Mouse (Mus musculus) intestine, embryonic 15.5 days (tissue): ENCODE results near the gene Ccm2. TPM values are rescaled to one million over a fixed set of nuclear protein-coding genes. Genes with fewer than 3 reads are reported as not detected.

Experiments
- ATAC-seq: fragments of 200-750 bp; cut with Nextera tagmentation; 2 replicates; pipeline ENCODE4 v1.8.0; 2017; ENCODE audit warnings: moderate TSS enrichment, moderate library complexity
- H3K27ac ChIP-seq: fragments of 300-500 bp; sonication (generic); 2 replicates; pipeline ENCODE4 v1.5.1; 2015; ENCODE audit warnings: mild to moderate bottlenecking, inconsistent platforms
- H3K27me3 ChIP-seq: fragments of 300-500 bp; sonication (generic); replicated peaks from 2 replicates; pipeline ENCODE4 v1.6.1; 2015; ENCODE audit warnings: inconsistent platforms
- H3K36me3 ChIP-seq: fragments of 300-500 bp; sonication (generic); 2 replicates; pipeline ENCODE4 v1.6.1; 2015; ENCODE audit warnings: inconsistent platforms
- H3K4me1 ChIP-seq: fragments of 300-500 bp; sonication (generic); replicated peaks from 2 replicates; pipeline ENCODE4 v1.6.1; 2015; ENCODE audit warnings: inconsistent platforms
- H3K4me2 ChIP-seq: fragments of 300-500 bp; sonication (generic); replicated peaks from 2 replicates; pipeline ENCODE4 v1.6.1; 2015; ENCODE audit warnings: mild to moderate bottlenecking, inconsistent platforms
- H3K4me3 ChIP-seq: fragments of 300-500 bp; sonication (generic); replicated peaks from 2 replicates; pipeline ENCODE4 v1.5.1; 2015; ENCODE audit warnings: inconsistent platforms
- H3K9ac ChIP-seq: fragments of 300-500 bp; sonication (generic); 2 replicates; pipeline ENCODE4 v1.6.1; 2015; ENCODE audit warnings: inconsistent platforms
- H3K9me3 ChIP-seq: fragments of 300-500 bp; sonication (generic); 2 replicates; pipeline ENCODE4 v1.6.1; 2016; ENCODE audit warnings: inconsistent platforms
- WGBS: fragments of 180-500 bp; shearing (Covaris S2); methylation state at CpG from one replicate; pipeline ENCODE4 v1.1.7; 2015; 5-methylcytosine and 5-hydroxymethylcytosine counted together
- polyA plus RNA-seq: library from polyadenylated mRNA; unstranded; fragments of >200 nt; fragmentation: Nextera tagmentation; extraction: Ambion mirVana; gene quantifications from 2 replicates; pipeline ENCODE4 v1.2.1, GENCODE M21; 2015

Ccm2 gene
- polyA plus RNA-seq, 1 experiment from 2014 or later, result 73.8 TPM

GRCm38 (mm10) chr11:6545857-6546192 is 862 bp upstream of the Ccm2 start:
- H3K36me3 ChIP-seq, result no peaks in the 10 kb centered on the region
- peak overlapping the region; percentile 80 for H3K4me3 ChIP-seq
- H3K27me3 ChIP-seq, result no peaks in the 10 kb centered on the region
- peak; percentile 23 for ATAC-seq
- H3K9me3 ChIP-seq, result no peaks in the 10 kb centered on the region
- 15% methylated on average over 3 of the region's 3 CpGs for WGBS
- H3K4me2 ChIP-seq, result peak overlapping the region; percentile 75
- peak overlapping the region; percentile 99 for H3K27ac ChIP-seq
- H3K9ac ChIP-seq, result peak overlapping the region; percentile 83
- peaks cover 8% of the 10 kb centered on the region for H3K4me1 ChIP-seq

- peak overlapping the region; percentile 99 for H3K27ac ChIP-seq
- ATAC-seq, result peak; percentile 75
- no peaks in the 10 kb centered on the region for H3K27me3 ChIP-seq
- H3K9me3 ChIP-seq, result no peaks in the 10 kb centered on the region
- H3K4me3 ChIP-seq, result peak overlapping the region; percentile 80
- peak overlapping the region; percentile 75 for H3K4me2 ChIP-seq
- H3K4me1 ChIP-seq, result peaks cover 8% of the 10 kb centered on the region
- under 1% methylated on average over 40 of the region's 41 CpGs for WGBS
- H3K9ac ChIP-seq, result peak overlapping the region; percentile 83
- no peaks in the 10 kb centered on the region; the same call in 1 of the 2 replicates for H3K36me3 ChIP-seq
Measured at GRCm38 (mm10) chr11:6547037-6547680, 472 bp downstream of the Ccm2 start.

GRCm38 (mm10) chr11:6547696-6548325 is 1.1 kb downstream of the Ccm2 start:
- Histone ChIP-seq H3K27me3 (no peaks in the 10 kb centered on the region), H3K4me2 (peak overlapping the region; percentile 75), H3K4me3 (peak overlapping the region; percentile 80), H3K4me1 (peaks cover 8% of the 10 kb centered on the region), H3K9me3 (no peaks in the 10 kb centered on the region), H3K36me3 (no peaks in the 10 kb centered on the region; the same call in 1 of the 2 replicates), H3K9ac (peak overlapping the region; percentile 83), H3K27ac (peak overlapping the region; percentile 99; the same call in 1 of the 2 replicates)
- 22% methylated on average over 6 of the region's 6 CpGs for WGBS
- ATAC-seq, result no peak

GRCm38 (mm10) chr11:6549770-6550169 is 3.1 kb downstream of the Ccm2 start:
- Histone ChIP-seq H3K27ac (no peak overlapping the region), H3K4me3 (no peak overlapping the region), H3K4me1 (peaks cover 8% of the 10 kb centered on the region), H3K9me3 (no peaks in the 10 kb centered on the region), H3K36me3 (peaks cover 3% of the 10 kb centered on the region; the same call in 1 of the 2 replicates), H3K27me3 (no peaks in the 10 kb centered on the region), H3K4me2 (no peak overlapping the region), H3K9ac (no peak overlapping the region)
- 90% methylated on average over 2 of the region's 2 CpGs for WGBS
- no peak for ATAC-seq

- H3K4me2 ChIP-seq, result no peak overlapping the region
- H3K27ac ChIP-seq, result no peak overlapping the region
- no peak overlapping the region for H3K9ac ChIP-seq
- WGBS, result 88% methylated on average over 3 of the region's 3 CpGs
- H3K4me1 ChIP-seq, result peaks cover 8% of the 10 kb centered on the region
- peaks cover 3% of the 10 kb centered on the region; the same call in 1 of the 2 replicates for H3K36me3 ChIP-seq
- no peaks in the 10 kb centered on the region for H3K9me3 ChIP-seq
- ATAC-seq, result no peak
- no peak overlapping the region for H3K4me3 ChIP-seq
- no peaks in the 10 kb centered on the region for H3K27me3 ChIP-seq
Measured at GRCm38 (mm10) chr11:6550201-6550600, 3.5 kb downstream of the Ccm2 start.

- H3K9me3 ChIP-seq, result no peaks in the 10 kb centered on the region
- no peak overlapping the region for H3K4me3 ChIP-seq
- no peak overlapping the region for H3K9ac ChIP-seq
- H3K36me3 ChIP-seq, result peaks cover 11% of the 10 kb centered on the region; the same call in 1 of the 2 replicates
- 69% methylated on average over 3 of the region's 3 CpGs for WGBS
- H3K4me1 ChIP-seq, result peaks cover 13% of the 10 kb centered on the region; the same call in 1 of the 2 replicates
- no peak for ATAC-seq
- H3K4me2 ChIP-seq, result no peak overlapping the region
- H3K27me3 ChIP-seq, result no peaks in the 10 kb centered on the region
- no peak overlapping the region for H3K27ac ChIP-seq
Measured at GRCm38 (mm10) chr11:6558234-6558633, 11.5 kb downstream of the Ccm2 start.

- no peak overlapping the region for H3K4me2 ChIP-seq
- H3K9me3 ChIP-seq, result no peaks in the 10 kb centered on the region
- 93% methylated on average over 2 of the region's 2 CpGs for WGBS
- H3K4me1 ChIP-seq, result peaks cover 13% of the 10 kb centered on the region; the same call in 1 of the 2 replicates
- H3K27me3 ChIP-seq, result no peaks in the 10 kb centered on the region
- H3K36me3 ChIP-seq, result peaks cover 13% of the 10 kb centered on the region; the same call in 1 of the 2 replicates
- no peak for ATAC-seq
- no peak overlapping the region for H3K9ac ChIP-seq
- H3K27ac ChIP-seq, result no peak overlapping the region
- H3K4me3 ChIP-seq, result no peak overlapping the region
Measured at GRCm38 (mm10) chr11:6559996-6560395, 13.3 kb downstream of the Ccm2 start.

- Histone ChIP-seq H3K9me3 (no peaks in the 10 kb centered on the region), H3K4me3 (no peak overlapping the region), H3K4me1 (peaks cover 13% of the 10 kb centered on the region; the same call in 1 of the 2 replicates), H3K36me3 (peaks cover 13% of the 10 kb centered on the region; the same call in 1 of the 2 replicates), H3K27ac (peak overlapping the region; percentile 79), H3K9ac (no peak overlapping the region), H3K4me2 (0 out of 2 replicates have a peak overlapping the region, but pooled peaks have one; percentile 22), H3K27me3 (no peaks in the 10 kb centered on the region)
- 71% methylated on average over 13 of the region's 13 CpGs for WGBS
- ATAC-seq, result 0 out of 2 replicates have a peak, but pooled peaks have one; percentile 32
Measured at GRCm38 (mm10) chr11:6560655-6561360, 14.1 kb downstream of the Ccm2 start.

DNA sequence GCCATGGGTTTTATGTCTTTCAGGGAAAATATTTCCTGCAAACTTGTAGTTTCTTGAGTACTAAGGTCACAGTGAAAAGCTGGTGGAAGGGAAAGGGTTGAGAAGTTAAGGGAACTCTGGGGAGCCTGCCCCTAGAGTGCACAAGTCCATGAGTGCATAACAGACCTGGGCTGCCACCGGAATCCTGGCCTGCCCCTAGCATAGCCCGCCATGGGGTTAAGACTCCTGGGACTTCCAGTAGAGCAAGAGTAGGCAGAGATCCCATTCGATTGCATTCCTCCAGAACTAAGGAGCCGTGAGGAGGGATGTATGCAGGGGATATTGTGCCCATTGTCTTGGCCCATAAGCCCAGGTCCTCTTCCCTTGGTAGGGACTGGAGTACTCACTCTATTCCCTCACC is 14.8 kb downstream of the Ccm2 start:
- Histone ChIP-seq H3K4me2 (0 out of 2 replicates have a peak overlapping the region, but pooled peaks have one; percentile 7), H3K9ac (no peak overlapping the region)

DNA sequence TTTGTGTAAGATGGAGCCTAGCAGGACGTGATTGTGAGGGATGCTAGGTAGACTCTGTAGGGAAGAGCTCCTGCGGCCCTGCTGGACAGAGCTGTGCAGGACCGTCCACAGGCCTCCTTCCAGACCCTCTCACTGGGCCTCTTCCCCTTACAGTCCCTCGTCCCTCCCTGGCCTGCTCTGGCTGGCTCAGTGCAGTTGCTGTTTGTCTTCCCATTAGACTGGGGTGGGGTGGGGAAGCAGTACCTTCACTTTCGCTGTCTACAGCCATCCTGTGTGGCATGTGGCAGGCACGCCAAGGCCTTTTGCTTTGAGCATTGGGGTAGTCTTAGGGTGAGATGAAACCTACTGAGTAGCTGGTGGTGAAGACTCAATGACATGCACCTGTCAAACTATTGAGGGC is 15.7 kb downstream of the Ccm2 start:
- Histone ChIP-seq H3K4me1 (peaks cover 18% of the 10 kb centered on the region; the same call in 1 of the 2 replicates), H3K4me2 (no peak overlapping the region), H3K36me3 (0 out of 2 replicates have a peak, but pooled peaks cover 5% of the 10 kb centered on the region), H3K27ac (0 out of 2 replicates have a peak overlapping the region, but pooled peaks have one; percentile 7), H3K4me3 (no peak overlapping the region), H3K27me3 (no peaks in the 10 kb centered on the region), H3K9me3 (no peaks in the 10 kb centered on the region), H3K9ac (no peak overlapping the region)
- 72% methylated on average over 6 of the region's 6 CpGs for WGBS
- 0 out of 2 replicates have a peak, but pooled peaks have one; percentile 29 for ATAC-seq

More for the DNA sequence above, 14.8 kb downstream of the Ccm2 start:
- WGBS, result 93% methylated on average over 4 of the region's 4 CpGs
- no peak for ATAC-seq
- Histone ChIP-seq H3K27ac (peak overlapping the region; percentile 79), H3K36me3 (peaks cover 12% of the 10 kb centered on the region; the same call in 1 of the 2 replicates), H3K9me3 (no peaks in the 10 kb centered on the region), H3K4me3 (no peak overlapping the region), H3K27me3 (no peaks in the 10 kb centered on the region), H3K4me1 (peaks cover 15% of the 10 kb centered on the region; the same call in 1 of the 2 replicates)

- ATAC-seq, result no peak
- WGBS, result 85% methylated on average over 4 of the region's 4 CpGs
- Histone ChIP-seq H3K27me3 (no peaks in the 10 kb centered on the region), H3K9ac (no peak overlapping the region), H3K4me3 (no peak overlapping the region), H3K27ac (no peak overlapping the region), H3K4me1 (peaks cover 18% of the 10 kb centered on the region; the same call in 1 of the 2 replicates), H3K36me3 (0 out of 2 replicates have a peak, but pooled peaks cover 5% of the 10 kb centered on the region), H3K4me2 (no peak overlapping the region), H3K9me3 (no peaks in the 10 kb centered on the region)
Measured at GRCm38 (mm10) chr11:6563201-6563600, 16.5 kb downstream of the Ccm2 start.

DNA sequence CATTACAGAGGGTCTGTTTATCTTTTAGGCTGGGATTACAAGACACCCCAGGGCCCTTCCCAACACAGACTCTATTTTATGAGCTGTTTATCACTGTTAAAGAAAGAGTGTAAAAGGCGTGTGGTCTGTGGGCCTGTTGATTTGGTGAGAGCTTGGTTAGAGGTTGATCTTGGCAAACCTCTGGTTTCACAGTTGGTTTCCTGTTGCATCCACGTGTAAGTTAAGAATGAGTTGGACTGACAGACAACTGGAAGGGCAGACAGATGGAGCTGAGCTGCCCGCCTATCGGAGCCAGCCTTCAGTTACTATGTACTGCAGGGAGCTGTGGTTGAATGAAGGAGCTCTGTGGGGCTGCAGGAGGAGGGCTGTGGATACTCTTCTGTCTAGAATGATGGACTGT is 19.8 kb downstream of the Ccm2 start:
- H3K27me3 ChIP-seq, result no peaks in the 10 kb centered on the region
- no peak overlapping the region for H3K27ac ChIP-seq
- peaks cover 23% of the 10 kb centered on the region for H3K4me1 ChIP-seq
- 72% methylated on average over 4 of the region's 4 CpGs for WGBS
- no peak overlapping the region for H3K4me3 ChIP-seq
- H3K4me2 ChIP-seq, result no peak overlapping the region
- no peak overlapping the region for H3K9ac ChIP-seq
- H3K36me3 ChIP-seq, result peaks cover 11% of the 10 kb centered on the region; the same call in 1 of the 2 replicates
- ATAC-seq, result no peak
- no peaks in the 10 kb centered on the region for H3K9me3 ChIP-seq
